Mouse (Mus musculus) spleen, postnatal 4 days (tissue): Measurements from ENCODE around the gene Akain1.

Experiments
- DNase-seq, 2 experiments: peaks; one replicate each; pipeline ENCODE4 v3.0.0; 2022; ENCODE audit warnings: low spot score in 2 of 2

The Akain1 gene

GRCm38 (mm10) chr17:69479261-69479660 is 40.1 kb downstream of the Akain1 start:
- DNase-seq, result no peak

GRCm38 (mm10) chr17:69487116-69487515 is 48.0 kb downstream of the Akain1 start:
- DNase-seq, result no peak

GRCm38 (mm10) chr17:69487884-69488283 is 48.8 kb downstream of the Akain1 start:
- no peak for DNase-seq

- DNase-seq, result no peak
These were observed 49.7 kb downstream of the Akain1 start for GRCm38 (mm10) chr17:69488826-69489225.

GRCm38 (mm10) chr17:69492368-69492767 is 53.2 kb downstream of the Akain1 start:
- no peak for DNase-seq

- DNase-seq, result no peak
These were observed 56.4 kb downstream of the Akain1 start for GRCm38 (mm10) chr17:69495531-69495930.

GRCm38 (mm10) chr17:69496125-69496524 is 57.0 kb downstream of the Akain1 start:
- no peak for DNase-seq

- no peak for DNase-seq
These were observed 58.2 kb downstream of the Akain1 start for GRCm38 (mm10) chr17:69497315-69497714.

- DNase-seq, result no peak
These were observed 59.8 kb downstream of the Akain1 start for GRCm38 (mm10) chr17:69498913-69499312.

- no peak for DNase-seq
These were observed 60.3 kb downstream of the Akain1 start for GRCm38 (mm10) chr17:69499441-69499840.

- no peak for DNase-seq
These were observed 66.9 kb downstream of the Akain1 start for GRCm38 (mm10) chr17:69506070-69506469.

GRCm38 (mm10) chr17:69516344-69516907 is 77.3 kb downstream of the Akain1 start:
- DNase-seq, result no peak

- no peak for DNase-seq
These were observed 92.3 kb downstream of the Akain1 start for GRCm38 (mm10) chr17:69531472-69531871.
